Mouse (Mus musculus): Measurements from ENCODE around the gene Scly.

Scly gene

GRCm38 (mm10) chr1:91362113-91362512 is 64.0 kb downstream of the Scly start:
- DNase-seq (ENCODE audit: low spot score in 2 of 2), result no peak

- no peak for DNase-seq (ENCODE audit: low spot score in 2 of 2)
Observed at GRCm38 (mm10) chr1:91364822-91365644, 66.9 kb downstream of the Scly start.

- DNase-seq (ENCODE audit: low spot score in 2 of 2), result no peak
Observed at GRCm38 (mm10) chr1:91365816-91366214, 67.7 kb downstream of the Scly start.

GRCm38 (mm10) chr1:91366215-91367108 is 68.3 kb downstream of the Scly start, which contains the start of gene Erfe:
Gene Erfe (plus strand): TSS chr1:91366430.
- DNase-seq (ENCODE audit: low spot score in 2 of 2), result peak; percentile 38 to 41

GRCm38 (mm10) chr1:91367295-91367694 is 69.2 kb downstream of the Scly start:
- no peak for DNase-seq (ENCODE audit: low spot score in 2 of 2)

- DNase-seq (ENCODE audit: low spot score in 2 of 2), result no peak
Observed at GRCm38 (mm10) chr1:91369408-91369807, 71.3 kb downstream of the Scly start.

GRCm38 (mm10) chr1:91370055-91370454 is 71.9 kb downstream of the Scly start:
- no peak for DNase-seq (ENCODE audit: low spot score in 2 of 2)

All from heart, adult 9 months (tissue).